ENCODE assay signal across 9 mouse cellular contexts in genomic region chr17:47614018-47614417, GRCm38 (mm10). TPM values are rescaled to one million over a fixed set of nuclear protein-coding genes. Genes with fewer than 3 reads are reported as not detected.
DNase-seq lines count a peak whose midpoint lies in the region; ATAC-seq and TF ChIP-seq lines count a peak whose summit lies in the region.
"Had no signal": no experiment of that assay in that cellular context is flagged by ENCODE, and none has a peak within 500 bp of the region (broad histone marks: within the 10 kb centered on the region; RNA-seq: fewer than 3 reads in every experiment).

No protein-coding gene starts in this region.

- H3K27ac ChIP-seq in layer of hippocampus, adult 2 months = no peak overlapping the region
- H3K27ac ChIP-seq: midbrain, embryonic 15.5 days had no signal

- H3K4me3 ChIP-seq in layer of hippocampus, adult 2 months = no peak overlapping the region
- H3K4me3 ChIP-seq: midbrain, embryonic 15.5 days had no signal

- no peak for TF ChIP-seq POLR2A in brain, embryonic 14.5 days (IDR thresholded peaks at IDR 0.05; ENCODE audit: borderline replicate concordance, extremely low read depth, insufficient read depth, insufficient read length, poor library complexity, severe bottlenecking)

- TF ChIP-seq CTCF in layer of hippocampus, adult 2 months (conservative IDR thresholded peaks at IDR 0.05) = peak; percentile 88
- TF ChIP-seq CTCF in brain, embryonic 14.5 days (IDR thresholded peaks at IDR 0.05; ENCODE audit: borderline replicate concordance, extremely low read depth, insufficient read depth, insufficient read length) = peak; percentile 54

- ATAC-seq in frontal cortex, adult (ENCODE audit: low TSS enrichment) = no peak
- ATAC-seq: midbrain, embryonic 15.5 days had no signal

- peak; percentile 55 for DNase-seq in adrenal gland, adult 2 months
- DNase-seq in adrenal gland, adult 8-10 months = no peak
- no peak for DNase-seq in layer of hippocampus, adult 2 months (ENCODE audit: low spot score in 2 of 2)
- no peak for DNase-seq in layer of hippocampus, postnatal 36 days
- DNase-seq in brain, embryonic 14.5 days (ENCODE audit: low read depth) = no peak
- DNase-seq in naive thymus-derived CD4-positive, alpha-beta T cell, adult 2 months (ENCODE audit: low read depth) = peak; percentile 75
- no peak for DNase-seq in right cerebral cortex, postnatal 4 days

RNA-seq across cellular contexts. Expression of gene Gm20517, which starts 2.6 kb away (rescaled TPM):
- 1 to 10 TPM; 2.1 to 2.8 TPM for total RNA-seq in adrenal gland, adult 2 months (2021)
- polyA plus RNA-seq in adrenal gland, adult 2 months (2012; rRNA removed) = 1.8 and 3.1 TPM in 2 replicates
- 1 to 10 TPM; 3.5 to 6.0 (median 5.1) TPM for total RNA-seq in adrenal gland, adult 8-10 months (2022)
- 1 to 10 TPM; 4.4 to 5.5 TPM for total RNA-seq in layer of hippocampus, adult 2 months (2021)
- total RNA-seq in layer of hippocampus, postnatal 36 days (2021) = 1 to 10 TPM; 5.3 to 5.4 TPM
- 1.7 and 2.6 TPM in 2 replicates for polyA plus RNA-seq in brain, embryonic 14.5 days (2012; rRNA removed)

RNA-seq across cellular contexts. Expression of gene Med20, which starts 2.6 kb away (rescaled TPM):
- total RNA-seq in adrenal gland, adult 2 months (2021) = 10 to 100 TPM; 32.9 to 40.6 TPM
- polyA plus RNA-seq in adrenal gland, adult 2 months (2012; rRNA removed) = 15.2 and 17.4 TPM in 2 replicates
- 10 to 100 TPM; 42.6 to 53.7 (median 48.3) TPM for total RNA-seq in adrenal gland, adult 8-10 months (2022)
- total RNA-seq in layer of hippocampus, adult 2 months (2021) = 10 to 100 TPM; 31.6 to 36.0 TPM
- total RNA-seq in layer of hippocampus, postnatal 36 days (2021) = 10 to 100 TPM; 34.1 to 40.4 TPM
- 43.1 and 59.0 TPM in 2 replicates for polyA plus RNA-seq in brain, embryonic 14.5 days (2012; rRNA removed)

RNA-seq across cellular contexts. Expression of gene Bysl, which starts 2.7 kb away (rescaled TPM):
- 10 to 100 TPM; 17.6 to 22.5 TPM for total RNA-seq in adrenal gland, adult 2 months (2021)
- polyA plus RNA-seq in adrenal gland, adult 2 months (2012; rRNA removed) = 9.4 and 11.7 TPM in 2 replicates
- 10 to 100 TPM; 17.0 to 18.6 (median 17.9) TPM for total RNA-seq in adrenal gland, adult 8-10 months (2022)
- 10 to 100 TPM; 18.1 to 18.2 TPM for total RNA-seq in layer of hippocampus, adult 2 months (2021)
- 10 to 100 TPM; 17.2 to 18.3 TPM for total RNA-seq in layer of hippocampus, postnatal 36 days (2021)
- polyA plus RNA-seq in brain, embryonic 14.5 days (2012; rRNA removed) = 27.1 and 31.1 TPM in 2 replicates

RNA-seq across cellular contexts. Expression of gene Usp49, which starts 16.5 kb away (rescaled TPM):
- 1 to 10 TPM; 4.6 to 4.8 TPM for total RNA-seq in adrenal gland, adult 2 months (2021)
- 5.4 and 6.6 TPM in 2 replicates for polyA plus RNA-seq in adrenal gland, adult 2 months (2012; rRNA removed)
- total RNA-seq in adrenal gland, adult 8-10 months (2022) = 10 to 100 TPM in 1 of 4 experiments, 1 to 10 TPM in 3; 4.1 to 11.1 (median 6.8) TPM
- total RNA-seq in layer of hippocampus, adult 2 months (2021) = 10 to 100 TPM; 11.5 to 12.3 TPM
- total RNA-seq in layer of hippocampus, postnatal 36 days (2021) = 10 to 100 TPM; 10.5 to 11.5 TPM
- polyA plus RNA-seq in brain, embryonic 14.5 days (2012; rRNA removed) = 32.8 and 36.9 TPM in 2 replicates

Comparison
In these comparisons a context has a peak if more than half of its experiments do, and no peak if none do; other contexts are left out.
1. DNase-seq: peak in adrenal gland, adult 2 months (single experiment) and naive thymus-derived CD4-positive, alpha-beta T cell, adult 2 months (single experiment); none in adrenal gland, adult 8-10 months (single experiment), layer of hippocampus, adult 2 months (0 of 2), layer of hippocampus, postnatal 36 days (0 of 2), brain, embryonic 14.5 days (single experiment) and right cerebral cortex, postnatal 4 days (single experiment).